Mouse (Mus musculus): ENCODE data around the gene Atg16l2. TPM values are rescaled to one million over a fixed set of nuclear protein-coding genes. Genes with fewer than 3 reads are reported as not detected.

Gene Atg16l2
- polyA plus RNA-seq, 1 experiment from 2014 or later, result 17.6 TPM

- H3K4me2 ChIP-seq (ENCODE audit: low read length), result no peak overlapping the region
- H3K4me1 ChIP-seq (ENCODE audit: control insufficient read depth, insufficient read depth, low read length), result no peaks in the 10 kb centered on the region
- H3K9me3 ChIP-seq (ENCODE audit: control insufficient read depth, low read length), result no peaks in the 10 kb centered on the region
- 84% methylated on average over 3 of the region's 3 CpGs for WGBS
- no peak overlapping the region for H3K9ac ChIP-seq (replicated peaks; ENCODE audit: low read length)
- no peak overlapping the region for H3K27ac ChIP-seq (replicated peaks; ENCODE audit: low read depth, low read length)
- DNase-seq (no peak), ATAC-seq (ENCODE audit: low FRiP score, low TSS enrichment) (no peak)
- H3K27me3 ChIP-seq (ENCODE audit: control insufficient read depth, insufficient read depth, low read length), result no peaks in the 10 kb centered on the region
- H3K36me3 ChIP-seq (ENCODE audit: control insufficient read depth, insufficient read depth, low read length), result peaks cover 72% of the 10 kb centered on the region
- no peak overlapping the region for H3K4me3 ChIP-seq (replicated peaks; ENCODE audit: low read depth, low read length)
Measured at GRCm38 (mm10) chr7:101282721-101283120, 19.3 kb downstream of the Atg16l2 start.

- peaks cover 56% of the 10 kb centered on the region for H3K36me3 ChIP-seq (ENCODE audit: control insufficient read depth, insufficient read depth, low read length)
Measured at GRCm38 (mm10) chr7:101272466-101273160, 29.4 kb downstream of the Atg16l2 start.

GRCm38 (mm10) chr7:101271602-101272001, 30.4 kb downstream of the Atg16l2 start:
- no peak overlapping the region for H3K27ac ChIP-seq (replicated peaks; ENCODE audit: low read depth, low read length)
- DNase-seq, result peak; percentile 28
- 89% methylated on average over 1 of the region's 1 CpGs for WGBS
- H3K27me3 ChIP-seq (ENCODE audit: control insufficient read depth, insufficient read depth, low read length), result no peaks in the 10 kb centered on the region
- no peaks in the 10 kb centered on the region for H3K4me1 ChIP-seq (ENCODE audit: control insufficient read depth, insufficient read depth, low read length)
- no peak overlapping the region for H3K9ac ChIP-seq (replicated peaks; ENCODE audit: low read length)
- no peak overlapping the region for H3K4me2 ChIP-seq (ENCODE audit: low read length)
- H3K9me3 ChIP-seq (ENCODE audit: control insufficient read depth, low read length), result no peaks in the 10 kb centered on the region
- H3K4me3 ChIP-seq (replicated peaks; ENCODE audit: low read depth, low read length), result no peak overlapping the region
- H3K36me3 ChIP-seq (ENCODE audit: control insufficient read depth, insufficient read depth, low read length), result peaks cover 46% of the 10 kb centered on the region
- ATAC-seq (ENCODE audit: low FRiP score, low TSS enrichment), result no peak

More at GRCm38 (mm10) chr7:101272466-101273160, 29.4 kb downstream of the Atg16l2 start:
- H3K9ac ChIP-seq (replicated peaks; ENCODE audit: low read length), result no peak overlapping the region
- ATAC-seq (ENCODE audit: low FRiP score, low TSS enrichment) (no peak), DNase-seq (no peak)
- 93% methylated on average over 8 of the region's 8 CpGs for WGBS
- no peak overlapping the region for H3K4me2 ChIP-seq (ENCODE audit: low read length)
- no peaks in the 10 kb centered on the region for H3K4me1 ChIP-seq (ENCODE audit: control insufficient read depth, insufficient read depth, low read length)
- no peak overlapping the region for H3K27ac ChIP-seq (replicated peaks; ENCODE audit: low read depth, low read length)
- H3K9me3 ChIP-seq (ENCODE audit: control insufficient read depth, low read length), result no peaks in the 10 kb centered on the region
- H3K27me3 ChIP-seq (ENCODE audit: control insufficient read depth, insufficient read depth, low read length), result no peaks in the 10 kb centered on the region
- H3K4me3 ChIP-seq (replicated peaks; ENCODE audit: low read depth, low read length), result no peak overlapping the region

- 88% methylated on average over 3 of the region's 3 CpGs for WGBS
Measured at GRCm38 (mm10) chr7:101267457-101268259, 34.4 kb downstream of the Atg16l2 start.

GRCm38 (mm10) chr7:101263511-101263910, 38.5 kb downstream of the Atg16l2 start:
- Histone ChIP-seq H3K4me1 (ENCODE audit: control insufficient read depth, insufficient read depth, low read length) (no peaks in the 10 kb centered on the region), H3K27ac (replicated peaks; ENCODE audit: low read depth, low read length) (no peak overlapping the region), H3K27me3 (ENCODE audit: control insufficient read depth, insufficient read depth, low read length) (no peaks in the 10 kb centered on the region), H3K9me3 (ENCODE audit: control insufficient read depth, low read length) (no peaks in the 10 kb centered on the region), H3K9ac (replicated peaks; ENCODE audit: low read length) (no peak overlapping the region), H3K36me3 (ENCODE audit: control insufficient read depth, insufficient read depth, low read length) (peaks cover 16% of the 10 kb centered on the region), H3K4me2 (ENCODE audit: low read length) (no peak overlapping the region), H3K4me3 (replicated peaks; ENCODE audit: low read depth, low read length) (no peak overlapping the region)
- ATAC-seq (ENCODE audit: low FRiP score, low TSS enrichment), result no peak
- DNase-seq, result peak; percentile 55

More at GRCm38 (mm10) chr7:101267457-101268259, 34.4 kb downstream of the Atg16l2 start:
- Histone ChIP-seq H3K27ac (replicated peaks; ENCODE audit: low read depth, low read length) (no peak overlapping the region), H3K9me3 (ENCODE audit: control insufficient read depth, low read length) (no peaks in the 10 kb centered on the region), H3K36me3 (ENCODE audit: control insufficient read depth, insufficient read depth, low read length) (peaks cover 14% of the 10 kb centered on the region), H3K9ac (replicated peaks; ENCODE audit: low read length) (no peak overlapping the region), H3K27me3 (ENCODE audit: control insufficient read depth, insufficient read depth, low read length) (no peaks in the 10 kb centered on the region), H3K4me3 (replicated peaks; ENCODE audit: low read depth, low read length) (no peak overlapping the region), H3K4me1 (ENCODE audit: control insufficient read depth, insufficient read depth, low read length) (no peaks in the 10 kb centered on the region), H3K4me2 (ENCODE audit: low read length) (no peak overlapping the region)
- DNase-seq (no peak), ATAC-seq (ENCODE audit: low FRiP score, low TSS enrichment) (no peak)

- no peak overlapping the region for H3K4me3 ChIP-seq (replicated peaks; ENCODE audit: low read depth, low read length)
- 62% methylated on average over 4 of the region's 4 CpGs for WGBS
- H3K9ac ChIP-seq (replicated peaks; ENCODE audit: low read length), result no peak overlapping the region
- peaks cover 16% of the 10 kb centered on the region for H3K36me3 ChIP-seq (ENCODE audit: control insufficient read depth, insufficient read depth, low read length)
- no peak for DNase-seq
- H3K27ac ChIP-seq (replicated peaks; ENCODE audit: low read depth, low read length), result no peak overlapping the region
- no peaks in the 10 kb centered on the region for H3K4me1 ChIP-seq (ENCODE audit: control insufficient read depth, insufficient read depth, low read length)
- no peaks in the 10 kb centered on the region for H3K9me3 ChIP-seq (ENCODE audit: control insufficient read depth, low read length)
- H3K27me3 ChIP-seq (ENCODE audit: control insufficient read depth, insufficient read depth, low read length), result no peaks in the 10 kb centered on the region
- no peak overlapping the region for H3K4me2 ChIP-seq (ENCODE audit: low read length)
- no peak for ATAC-seq (ENCODE audit: low FRiP score, low TSS enrichment)
Measured at GRCm38 (mm10) chr7:101261941-101262546, 40.0 kb downstream of the Atg16l2 start.

- DNase-seq, result no peak
- Histone ChIP-seq H3K27ac (replicated peaks; ENCODE audit: low read depth, low read length) (no peak overlapping the region), H3K27me3 (ENCODE audit: control insufficient read depth, insufficient read depth, low read length) (no peaks in the 10 kb centered on the region), H3K9me3 (ENCODE audit: control insufficient read depth, low read length) (no peaks in the 10 kb centered on the region), H3K36me3 (ENCODE audit: control insufficient read depth, insufficient read depth, low read length) (peaks cover 30% of the 10 kb centered on the region), H3K4me3 (replicated peaks; ENCODE audit: low read depth, low read length) (no peak overlapping the region), H3K4me1 (ENCODE audit: control insufficient read depth, insufficient read depth, low read length) (no peaks in the 10 kb centered on the region), H3K4me2 (ENCODE audit: low read length) (no peak overlapping the region), H3K9ac (replicated peaks; ENCODE audit: low read length) (no peak overlapping the region)
- ATAC-seq (ENCODE audit: low FRiP score, low TSS enrichment), result no peak
Measured at GRCm38 (mm10) chr7:101258482-101258881, 43.6 kb downstream of the Atg16l2 start.

GRCm38 (mm10) chr7:101253071-101253470, 49.0 kb downstream of the Atg16l2 start:
- 83% methylated on average over 2 of the region's 2 CpGs for WGBS
- H3K9me3 ChIP-seq (ENCODE audit: control insufficient read depth, low read length), result no peaks in the 10 kb centered on the region
- DNase-seq, result no peak
- H3K4me2 ChIP-seq (ENCODE audit: low read length), result no peak overlapping the region
- H3K27me3 ChIP-seq (ENCODE audit: control insufficient read depth, insufficient read depth, low read length), result no peaks in the 10 kb centered on the region
- H3K4me3 ChIP-seq (replicated peaks; ENCODE audit: low read depth, low read length), result no peak overlapping the region
- no peak overlapping the region for H3K9ac ChIP-seq (replicated peaks; ENCODE audit: low read length)
- ATAC-seq (ENCODE audit: low FRiP score, low TSS enrichment), result no peak
- peaks cover 34% of the 10 kb centered on the region for H3K36me3 ChIP-seq (ENCODE audit: control insufficient read depth, insufficient read depth, low read length)
- H3K27ac ChIP-seq (replicated peaks; ENCODE audit: low read depth, low read length), result no peak overlapping the region
- H3K4me1 ChIP-seq (ENCODE audit: control insufficient read depth, insufficient read depth, low read length), result no peaks in the 10 kb centered on the region
